Mouse (Mus musculus) embryonic facial prominence, embryonic 15.5 days (tissue): ENCODE data around the gene Cstf3. TPM values are rescaled to one million over a fixed set of nuclear protein-coding genes. Genes with fewer than 3 reads are reported as not detected.

Experiments
- ATAC-seq: fragments of 200-750 bp; cut with Nextera tagmentation; 2 replicates; pipeline ENCODE4 v1.8.0; 2017; ENCODE audit warnings: low read depth, moderate TSS enrichment; ENCODE audit not compliant: insufficient number of reproducible peaks, low FRiP score, low TSS enrichment
- H3K27ac ChIP-seq: fragments of 300-500 bp; sonication (generic); replicated peaks from 2 replicates; pipeline ENCODE4 v1.5.1; 2015; ENCODE audit warnings: mild to moderate bottlenecking, inconsistent platforms
- H3K27me3 ChIP-seq: fragments of 300-500 bp; sonication (generic); 2 replicates; pipeline ENCODE4 v1.6.1; 2015; ENCODE audit warnings: inconsistent platforms
- H3K36me3 ChIP-seq: fragments of 300-500 bp; sonication (generic); 2 replicates; pipeline ENCODE4 v1.6.1; 2015; ENCODE audit warnings: mild to moderate bottlenecking, inconsistent platforms
- H3K4me1 ChIP-seq: fragments of 300-500 bp; sonication (generic); 2 replicates; pipeline ENCODE4 v1.6.1; 2015; ENCODE audit warnings: inconsistent platforms
- H3K4me2 ChIP-seq: fragments of 300-500 bp; sonication (generic); replicated peaks from 2 replicates; pipeline ENCODE4 v1.6.1; 2015; ENCODE audit warnings: mild to moderate bottlenecking, inconsistent platforms
- H3K4me3 ChIP-seq: fragments of 300-500 bp; sonication (generic); replicated peaks from 2 replicates; pipeline ENCODE4 v1.5.1; 2015; ENCODE audit warnings: mild to moderate bottlenecking, inconsistent platforms
- H3K9ac ChIP-seq: fragments of 300-500 bp; sonication (generic); 2 replicates; pipeline ENCODE4 v1.6.1; 2015; ENCODE audit warnings: inconsistent platforms
- H3K9me3 ChIP-seq: fragments of 300-500 bp; sonication (generic); replicated peaks from 2 replicates; pipeline ENCODE4 v1.6.1; 2016; ENCODE audit warnings: inconsistent platforms
- WGBS: fragments of 180-500 bp; shearing (Covaris S2); methylation state at CpG from one replicate; pipeline ENCODE4 v1.1.7; 2015; 5-methylcytosine and 5-hydroxymethylcytosine counted together
- polyA plus RNA-seq: library from polyadenylated mRNA; unstranded; fragments of >200 nt; fragmentation: Nextera tagmentation; extraction: Ambion mirVana; gene quantifications from 2 replicates; pipeline ENCODE4 v1.2.1, GENCODE M21; 2015

Cstf3 gene
- polyA plus RNA-seq, 1 experiment from 2014 or later: 65.2 TPM

DNA sequence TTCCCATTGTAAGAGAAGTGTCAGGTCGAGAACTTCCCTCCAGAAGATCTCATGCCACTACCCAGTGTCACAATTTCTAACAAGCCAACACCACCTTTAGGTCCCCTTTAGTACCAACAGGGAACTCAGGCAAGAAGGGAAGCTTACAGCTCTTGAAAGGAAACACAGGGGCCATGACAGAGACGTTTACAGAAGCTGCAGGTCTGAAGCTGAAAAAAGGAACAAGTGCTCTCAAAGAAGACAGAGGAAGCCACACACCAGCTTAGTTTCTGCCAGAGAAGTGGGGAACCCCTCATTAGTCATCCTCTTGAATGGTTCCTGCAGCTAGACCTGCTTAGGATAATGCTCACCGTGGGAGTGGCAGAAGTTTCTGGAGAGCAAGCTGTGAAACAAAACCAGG lies 96.9 kb downstream of the Cstf3 start:
- WGBS: 64% methylated on average over 3 of the region's 3 CpGs
- Histone ChIP-seq H3K27ac (no peak overlapping the region), H3K4me2 (no peak overlapping the region), H3K4me3 (no peak overlapping the region), H3K27me3 (no peaks in the 10 kb centered on the region), H3K36me3 (peaks cover 16% of the 10 kb centered on the region), H3K4me1 (no peaks in the 10 kb centered on the region), H3K9ac (no peak overlapping the region), H3K9me3 (no peaks in the 10 kb centered on the region)
- ATAC-seq: no peak

DNA sequence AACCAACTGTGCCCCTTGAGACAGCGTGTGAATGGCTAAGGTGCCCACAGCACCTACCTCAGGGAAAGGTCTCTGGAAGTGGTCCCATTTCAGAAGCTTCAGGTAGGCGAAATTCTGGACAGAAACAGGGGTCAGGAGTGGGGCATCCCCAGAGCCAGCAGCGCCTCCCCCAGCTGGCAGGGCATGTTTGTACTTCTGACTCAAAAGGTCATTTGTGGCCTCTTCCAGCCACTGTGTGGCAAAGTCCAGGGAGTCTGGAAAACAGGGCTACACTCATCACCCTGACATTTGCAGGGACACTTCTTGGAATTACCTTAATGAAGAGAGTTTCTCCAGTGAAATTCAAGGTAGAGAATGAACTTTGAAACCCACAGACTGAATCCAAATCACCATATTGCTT lies 98.0 kb downstream of the Cstf3 start:
- Histone ChIP-seq H3K27ac (no peak overlapping the region), H3K4me3 (no peak overlapping the region), H3K36me3 (peaks cover 11% of the 10 kb centered on the region), H3K9ac (no peak overlapping the region), H3K4me1 (no peaks in the 10 kb centered on the region), H3K9me3 (no peaks in the 10 kb centered on the region), H3K4me2 (no peak overlapping the region), H3K27me3 (no peaks in the 10 kb centered on the region)
- WGBS: 74% methylated on average over 3 of the region's 3 CpGs
- ATAC-seq: no peak

DNA sequence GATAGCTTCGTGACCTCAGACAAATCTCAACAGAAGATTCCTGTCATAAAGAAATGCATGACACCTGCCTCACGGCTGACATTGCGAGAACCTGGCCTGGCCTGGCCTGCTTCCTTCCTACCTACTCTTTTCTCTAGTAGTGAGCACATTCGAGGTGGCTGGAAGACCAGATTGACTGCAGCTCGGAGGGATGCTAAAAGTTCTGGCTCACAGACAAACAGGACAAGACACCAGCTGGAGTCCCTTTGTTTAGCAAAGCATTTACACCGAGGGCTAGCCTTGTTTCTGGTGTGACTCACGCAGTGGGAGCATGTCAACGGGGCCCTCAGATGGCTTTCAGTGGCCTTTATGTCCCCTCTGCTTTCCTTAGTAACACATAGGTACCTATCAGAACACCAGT lies 98.4 kb downstream of the Cstf3 start:
- Histone ChIP-seq H3K36me3 (peaks cover 7% of the 10 kb centered on the region), H3K9ac (no peak overlapping the region), H3K27me3 (no peaks in the 10 kb centered on the region), H3K4me1 (no peaks in the 10 kb centered on the region), H3K4me2 (no peak overlapping the region), H3K9me3 (no peaks in the 10 kb centered on the region), H3K27ac (no peak overlapping the region), H3K4me3 (no peak overlapping the region)
- no peak for ATAC-seq
- 82% methylated on average over 8 of the region's 8 CpGs for WGBS

DNA sequence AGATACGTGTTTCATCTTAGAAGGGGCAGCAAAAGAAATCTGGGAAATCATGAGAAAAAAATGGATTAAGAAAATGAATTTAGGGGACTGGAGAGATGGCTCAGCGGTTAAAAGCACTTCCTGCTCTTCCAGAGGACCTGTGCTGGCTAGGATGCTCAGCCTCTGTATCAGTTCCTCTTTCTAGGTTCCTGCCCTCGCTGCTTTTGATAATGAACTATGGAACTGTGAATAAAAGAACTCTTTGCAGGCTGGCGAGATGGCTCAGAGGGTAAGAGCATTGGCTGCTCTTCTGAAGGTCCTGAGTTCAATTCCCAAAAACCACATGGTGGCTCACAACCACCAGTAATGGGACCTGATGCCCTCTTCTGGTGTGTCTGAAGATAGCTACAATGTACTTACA lies 100.4 kb downstream of the Cstf3 start:
- H3K36me3 ChIP-seq: no peaks in the 10 kb centered on the region
- 77% methylated on average over 4 of the region's 4 CpGs for WGBS
- ATAC-seq: no peak
- H3K27ac ChIP-seq: no peak overlapping the region
- no peak overlapping the region for H3K9ac ChIP-seq
- H3K4me3 ChIP-seq: no peak overlapping the region
- no peaks in the 10 kb centered on the region for H3K4me1 ChIP-seq
- H3K27me3 ChIP-seq: no peaks in the 10 kb centered on the region
- H3K4me2 ChIP-seq: no peak overlapping the region
- H3K9me3 ChIP-seq: no peaks in the 10 kb centered on the region

DNA sequence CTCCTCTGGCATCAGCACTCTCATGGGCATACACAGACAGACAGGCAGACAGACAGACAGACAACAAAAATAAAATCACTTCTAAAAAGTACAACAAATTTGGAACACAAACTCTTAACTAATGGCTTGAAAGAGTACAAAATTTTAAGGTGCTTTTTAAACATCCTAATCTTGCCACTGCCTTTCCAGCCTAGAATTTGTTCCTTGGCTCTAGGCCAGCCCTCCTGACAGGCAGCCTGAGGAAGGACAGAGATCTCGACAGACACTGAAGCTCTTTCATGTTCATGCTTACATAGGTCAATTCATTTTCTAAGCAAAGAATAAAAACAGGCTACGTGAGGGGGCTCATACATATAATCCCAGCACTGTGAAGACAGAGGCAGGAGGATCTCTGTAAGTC lies 102.2 kb downstream of the Cstf3 start:
- no peak for ATAC-seq
- Histone ChIP-seq H3K9me3 (no peaks in the 10 kb centered on the region), H3K9ac (no peak overlapping the region), H3K4me2 (no peak overlapping the region), H3K4me3 (no peak overlapping the region), H3K27me3 (no peaks in the 10 kb centered on the region), H3K36me3 (peaks cover 3% of the 10 kb centered on the region; the same call in 1 of the 2 replicates), H3K27ac (no peak overlapping the region), H3K4me1 (no peaks in the 10 kb centered on the region)
- 55% methylated on average over 2 of the region's 2 CpGs for WGBS

DNA sequence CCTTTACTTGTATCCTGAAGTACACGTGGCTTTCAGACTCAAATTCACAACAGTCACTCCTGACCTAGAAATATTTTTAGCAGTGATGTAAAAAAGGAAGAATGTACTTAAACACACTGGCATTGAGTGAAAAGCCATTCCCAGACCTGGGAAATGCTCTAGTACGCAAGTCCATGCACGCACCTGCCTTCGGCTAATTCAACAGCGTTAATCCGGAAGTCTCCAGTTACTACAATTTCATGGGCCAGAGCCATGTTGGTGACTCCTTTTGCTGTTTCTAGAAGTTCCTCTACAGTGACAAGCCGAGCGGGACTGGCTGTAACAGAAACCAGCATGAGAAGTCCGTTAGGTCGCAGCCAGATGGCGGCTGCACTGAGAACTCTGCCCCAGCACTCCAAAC lies 109.3 kb downstream of the Cstf3 start:
- Histone ChIP-seq H3K27ac (0 out of 2 replicates have a peak overlapping the region, but pooled peaks have one; percentile 39), H3K9ac (no peak overlapping the region), H3K27me3 (no peaks in the 10 kb centered on the region), H3K4me2 (no peak overlapping the region), H3K4me3 (no peak overlapping the region), H3K36me3 (peaks cover 6% of the 10 kb centered on the region; the same call in 1 of the 2 replicates), H3K9me3 (no peaks in the 10 kb centered on the region), H3K4me1 (no peaks in the 10 kb centered on the region)
- no peak for ATAC-seq
- 54% methylated on average over 11 of the region's 11 CpGs for WGBS

DNA sequence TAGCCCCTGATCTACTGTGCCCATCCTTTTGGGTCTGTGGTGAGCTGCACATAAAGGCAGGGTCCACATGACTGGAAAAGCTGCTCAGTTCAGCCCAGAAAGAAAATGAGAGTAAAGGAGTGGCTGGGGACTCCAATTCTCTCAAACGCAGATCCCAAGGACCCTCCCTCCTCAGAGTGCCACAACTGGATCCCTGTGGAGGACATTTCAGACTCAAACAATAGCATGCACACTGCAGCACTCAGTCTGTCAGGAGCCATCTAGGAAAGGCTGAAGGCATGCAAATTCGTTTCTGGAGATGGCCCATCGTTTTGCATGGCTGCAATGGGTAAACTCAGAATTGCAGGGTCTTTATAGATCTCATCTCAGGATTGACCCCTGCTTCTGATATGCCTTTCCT lies 112.8 kb downstream of the Cstf3 start:
- H3K4me2 ChIP-seq: no peak overlapping the region
- no peaks in the 10 kb centered on the region for H3K9me3 ChIP-seq
- ATAC-seq: no peak
- H3K27me3 ChIP-seq: no peaks in the 10 kb centered on the region
- 74% methylated on average over 3 of the region's 3 CpGs for WGBS
- H3K27ac ChIP-seq: no peak overlapping the region
- no peaks in the 10 kb centered on the region for H3K4me1 ChIP-seq
- H3K9ac ChIP-seq: no peak overlapping the region
- peaks cover 9% of the 10 kb centered on the region; the same call in 1 of the 2 replicates for H3K36me3 ChIP-seq
- H3K4me3 ChIP-seq: no peak overlapping the region

DNA sequence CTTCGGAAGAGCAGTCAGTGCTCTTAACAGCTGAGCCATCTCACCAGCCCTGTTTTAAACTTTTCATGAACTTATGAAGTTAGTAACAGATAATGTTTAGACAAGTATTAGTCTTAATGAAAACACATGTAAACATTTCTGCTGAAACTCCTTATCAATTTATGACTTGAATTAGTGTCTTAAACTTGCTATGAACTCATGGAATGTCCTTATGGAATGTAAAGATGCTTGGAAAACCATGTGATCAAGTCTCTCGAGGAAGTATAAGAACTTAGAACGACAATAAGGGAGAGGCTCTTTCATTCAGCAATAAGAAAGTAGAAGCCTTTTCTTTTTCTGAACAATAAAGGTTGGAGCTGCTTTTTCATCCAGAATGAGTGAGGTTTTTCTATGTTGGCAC lies 114.0 kb downstream of the Cstf3 start:
- 70% methylated on average over 3 of the region's 3 CpGs for WGBS
- ATAC-seq: no peak
- no peaks in the 10 kb centered on the region for H3K4me1 ChIP-seq
- H3K36me3 ChIP-seq: peaks cover 9% of the 10 kb centered on the region; the same call in 1 of the 2 replicates
- H3K27ac ChIP-seq: no peak overlapping the region
- no peaks in the 10 kb centered on the region for H3K9me3 ChIP-seq
- no peak overlapping the region for H3K9ac ChIP-seq
- H3K4me3 ChIP-seq: no peak overlapping the region
- no peak overlapping the region for H3K4me2 ChIP-seq
- H3K27me3 ChIP-seq: no peaks in the 10 kb centered on the region

DNA sequence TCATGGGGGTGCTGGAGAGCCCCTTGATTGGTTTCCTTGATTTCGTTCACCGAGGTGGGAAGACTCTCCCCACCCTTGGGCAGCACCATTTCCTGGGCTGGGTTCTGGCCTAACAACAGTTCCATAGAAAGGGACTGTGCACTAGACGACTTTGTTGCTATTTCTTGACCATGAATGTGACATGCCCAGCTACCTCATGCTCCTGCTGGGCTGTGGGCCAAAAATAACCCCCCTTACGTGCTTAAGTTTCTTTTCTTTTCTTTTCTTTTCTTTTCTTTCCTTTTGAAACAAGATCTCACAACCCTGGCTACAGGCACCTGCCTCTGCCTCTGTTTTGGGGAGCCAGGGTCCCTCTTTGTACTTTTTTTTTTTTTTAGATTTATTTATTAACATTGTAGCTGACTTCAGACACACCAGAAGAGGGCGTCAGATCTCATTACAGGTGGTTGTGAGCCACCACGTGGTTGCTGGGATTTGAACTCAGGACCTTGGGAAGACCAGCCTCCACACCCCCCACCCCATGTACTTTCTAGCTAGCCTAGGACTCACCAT lies 119.5 kb downstream of the Cstf3 start:
- ATAC-seq: no peak
- Histone ChIP-seq H3K4me3 (no peak overlapping the region), H3K27me3 (no peaks in the 10 kb centered on the region), H3K4me1 (peaks cover 13% of the 10 kb centered on the region; the same call in 1 of the 2 replicates), H3K27ac (no peak overlapping the region), H3K9ac (no peak overlapping the region), H3K9me3 (no peaks in the 10 kb centered on the region), H3K4me2 (no peak overlapping the region), H3K36me3 (peaks cover 4% of the 10 kb centered on the region; the same call in 1 of the 2 replicates)
- 68% methylated on average over 6 of the region's 6 CpGs for WGBS

DNA sequence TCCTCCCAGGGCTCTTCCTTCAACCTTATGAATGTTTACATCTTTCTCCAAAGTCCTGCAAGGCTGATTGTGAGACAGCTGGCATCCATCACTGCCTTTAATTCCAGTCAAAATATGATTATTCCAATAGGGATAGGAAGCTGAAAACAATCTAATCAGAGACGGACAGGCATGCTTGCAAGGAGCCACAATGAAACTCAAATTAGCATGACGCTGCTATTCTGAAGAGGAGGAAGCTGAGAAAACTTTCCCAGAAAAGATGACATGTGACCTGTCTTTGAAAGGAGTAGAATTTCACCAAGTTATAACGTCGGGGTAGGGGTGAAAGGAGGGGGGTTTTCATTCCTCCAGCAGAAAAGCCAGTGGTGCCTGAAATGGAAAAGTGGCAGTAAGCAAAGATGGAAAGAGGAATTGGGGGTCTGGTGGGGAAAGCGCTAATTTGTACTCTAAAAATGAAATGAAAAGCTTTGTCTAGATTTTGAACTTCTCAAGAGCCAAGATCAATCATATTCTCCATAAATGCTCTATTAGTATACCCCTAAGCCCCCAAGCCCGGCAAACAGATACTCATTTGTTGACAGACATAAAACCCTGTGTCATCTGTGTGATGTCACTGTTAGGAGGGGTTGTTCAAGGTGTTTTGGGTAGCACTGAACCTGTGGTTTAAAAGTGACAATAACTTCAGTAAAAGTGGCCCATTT lies 120.5 kb downstream of the Cstf3 start:
- no peaks in the 10 kb centered on the region for H3K27me3 ChIP-seq
- 19% methylated on average over 6 of the region's 6 CpGs for WGBS
- H3K4me2 ChIP-seq: peak overlapping the region; percentile 71
- no peak overlapping the region for H3K27ac ChIP-seq
- H3K9me3 ChIP-seq: no peaks in the 10 kb centered on the region
- no peak for ATAC-seq
- peaks cover 13% of the 10 kb centered on the region; the same call in 1 of the 2 replicates for H3K4me1 ChIP-seq
- peaks cover 1% of the 10 kb centered on the region; the same call in 1 of the 2 replicates for H3K36me3 ChIP-seq
- peak overlapping the region; percentile 78 for H3K4me3 ChIP-seq
- no peak overlapping the region for H3K9ac ChIP-seq

DNA sequence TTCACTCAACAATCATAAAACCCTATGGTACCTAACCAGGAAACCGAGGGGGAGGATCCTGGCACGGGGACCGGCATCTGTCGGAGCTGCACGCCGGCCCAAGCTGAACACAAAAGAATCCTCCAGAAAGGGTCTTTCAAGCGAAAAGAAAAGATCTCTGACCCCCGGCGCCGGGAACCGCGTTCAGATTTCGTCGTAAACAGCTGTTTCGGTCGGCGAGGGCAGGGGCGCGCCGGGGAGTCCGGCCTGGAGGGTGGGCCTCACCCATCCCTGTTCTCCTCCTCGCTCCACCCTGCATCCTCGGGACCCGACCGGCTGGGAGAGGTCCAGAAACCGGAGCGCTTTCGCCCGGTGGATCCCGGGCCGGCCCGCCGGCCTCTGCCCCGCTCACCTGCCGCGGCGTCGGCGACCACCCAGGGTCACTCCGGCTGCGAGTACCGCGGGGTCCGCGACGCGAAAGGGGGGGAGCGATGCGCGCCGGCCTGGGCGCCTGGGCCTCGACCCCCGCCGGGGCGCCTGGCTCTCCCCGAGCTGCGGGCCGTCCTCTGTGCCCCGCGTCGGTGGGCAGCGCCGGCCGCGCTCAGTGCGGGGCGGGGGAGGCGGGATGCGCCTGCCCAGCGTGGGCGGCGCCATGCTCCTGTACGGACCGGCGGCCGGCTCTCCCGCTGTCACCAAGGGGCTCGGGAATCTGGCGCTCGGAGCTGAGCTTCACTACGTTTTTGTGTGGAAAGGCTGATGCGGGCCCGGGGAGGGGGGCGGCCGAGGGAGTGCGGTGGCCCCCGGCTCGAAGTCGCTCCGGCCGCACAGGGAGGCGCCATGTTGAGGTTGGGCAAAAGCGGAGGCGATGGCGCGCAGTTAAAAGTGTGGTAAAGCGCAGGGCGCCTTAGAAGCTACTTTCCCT lies 121.5 kb downstream of the Cstf3 start, which contains the start of gene Tcp11l1:
Gene Tcp11l1 (minus strand): TSS at position 585 of the 901 bp plus-strand sequence.
- peak within 1 kb of the TSS; percentile 86 for H3K27ac ChIP-seq
- peaks cover 13% of the 10 kb centered on the region; the same call in 1 of the 2 replicates for H3K4me1 ChIP-seq
- peak within 1 kb of the TSS; percentile 71 for H3K4me2 ChIP-seq
- peak within 1 kb of the TSS; percentile 78 for H3K4me3 ChIP-seq
- no peaks in the 10 kb centered on the region for H3K9me3 ChIP-seq
- peak; percentile 92 for ATAC-seq
- peak within 1 kb of the TSS; percentile 41 for H3K9ac ChIP-seq
- no peaks in the 10 kb centered on the region for H3K27me3 ChIP-seq
- under 1% methylated on average over 95 of the region's 99 CpGs for WGBS
- no peaks in the 10 kb centered on the region for H3K36me3 ChIP-seq
